Mouse (Mus musculus) frontal cortex, postnatal 25 days (tissue): Measurements from ENCODE around the gene Fbp1.
"Not testable (repeated sequence)": the region's sequence is repeated elsewhere in the genome, so short reads cannot be mapped to it uniquely, and the experiment has no call there.

Source experiments
- DNase-seq, 2 experiments: peaks; one replicate each; pipeline ENCODE4 v3.0.0; 2022; ENCODE audit warnings: low spot score in 2 of 2

The Fbp1 gene

DNA sequence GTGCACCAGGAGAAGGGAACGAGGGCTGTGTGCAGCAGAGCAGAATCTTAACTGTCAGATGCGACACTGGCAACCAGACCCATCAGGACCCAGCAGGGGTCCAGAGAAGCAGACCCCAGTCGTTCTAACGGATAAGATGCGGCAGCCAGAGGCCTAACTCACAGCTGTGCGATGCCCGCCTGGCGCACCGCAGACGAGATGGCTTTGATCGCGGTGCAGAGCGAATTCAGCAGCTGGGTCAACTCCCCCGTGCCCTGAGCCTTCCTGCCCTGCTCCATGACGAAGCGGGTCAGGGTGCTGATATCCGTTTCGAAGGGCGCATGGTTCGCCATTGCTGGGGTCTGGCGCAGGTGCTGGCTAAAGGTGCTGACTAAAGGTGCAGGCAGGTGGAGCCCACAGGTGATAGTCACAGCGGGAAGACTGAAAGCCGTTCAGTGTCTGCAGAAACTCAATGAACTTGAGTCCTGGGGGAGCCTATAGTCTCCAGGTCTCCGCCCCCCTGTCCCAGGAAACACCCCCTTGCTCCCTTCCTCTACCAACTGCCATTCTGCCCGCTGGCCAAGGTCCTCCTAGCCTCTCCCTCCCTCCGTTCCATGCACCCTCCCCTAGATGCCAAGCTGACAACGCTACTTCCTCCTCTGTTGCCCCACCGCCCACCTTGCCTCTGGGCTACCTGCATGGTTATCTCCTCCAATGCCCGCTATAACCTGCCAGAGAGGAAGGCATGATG, at the start of gene Fbp1:
Fbp1 (minus strand) TSS at position 571 of the 730 bp plus-strand sequence.
- no peak for DNase-seq

DNA sequence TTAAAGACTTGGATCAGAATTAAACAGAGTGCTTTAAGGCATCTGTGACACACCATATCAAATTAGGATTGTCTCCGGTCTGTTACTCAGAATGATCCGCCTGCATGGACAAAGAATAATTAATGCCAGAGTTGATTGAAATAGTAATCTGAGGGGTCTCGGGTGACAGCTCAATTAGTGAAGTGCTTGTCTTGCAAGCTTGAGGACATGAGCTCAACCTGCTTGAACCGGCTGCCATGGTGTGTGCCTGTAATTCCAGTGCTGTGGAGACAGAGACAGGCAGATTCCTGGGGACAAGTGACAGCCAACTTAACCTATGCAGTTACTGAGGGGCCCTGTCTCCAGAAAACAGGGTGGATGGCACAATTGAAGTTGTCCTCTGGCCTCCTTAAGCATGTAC, 44.4 kb upstream of the Fbp1 start:
- no peak for DNase-seq

DNA sequence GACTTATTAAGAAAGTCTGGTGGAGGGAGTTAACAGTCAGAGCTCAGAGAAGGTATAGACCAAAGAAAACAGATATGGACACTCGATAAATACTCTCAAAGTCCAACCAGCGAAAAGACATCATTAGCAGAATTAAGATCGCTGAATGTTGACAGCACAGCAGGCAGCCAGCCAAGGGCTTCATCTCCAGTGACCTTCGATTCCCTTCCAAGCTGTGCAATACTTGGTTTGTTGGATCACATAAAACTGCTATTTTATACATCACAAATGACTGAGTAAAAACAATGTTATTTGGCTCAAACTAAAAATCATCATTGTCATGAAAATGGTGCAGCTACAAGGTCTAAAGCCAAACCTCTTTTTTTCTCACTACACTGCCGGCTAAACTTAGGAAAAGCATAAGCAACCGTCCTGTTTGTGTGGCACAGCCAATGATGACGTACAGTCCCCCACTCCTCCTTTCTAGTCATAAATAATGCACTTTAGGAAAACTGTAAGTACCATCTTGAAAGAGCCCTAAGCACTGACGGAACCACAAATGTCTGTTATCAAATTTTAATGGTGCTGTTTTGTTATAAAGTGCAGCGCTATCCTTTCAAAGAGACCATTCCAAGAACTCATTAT, 41.8 kb upstream of the Fbp1 start:
- no peak for DNase-seq

DNA sequence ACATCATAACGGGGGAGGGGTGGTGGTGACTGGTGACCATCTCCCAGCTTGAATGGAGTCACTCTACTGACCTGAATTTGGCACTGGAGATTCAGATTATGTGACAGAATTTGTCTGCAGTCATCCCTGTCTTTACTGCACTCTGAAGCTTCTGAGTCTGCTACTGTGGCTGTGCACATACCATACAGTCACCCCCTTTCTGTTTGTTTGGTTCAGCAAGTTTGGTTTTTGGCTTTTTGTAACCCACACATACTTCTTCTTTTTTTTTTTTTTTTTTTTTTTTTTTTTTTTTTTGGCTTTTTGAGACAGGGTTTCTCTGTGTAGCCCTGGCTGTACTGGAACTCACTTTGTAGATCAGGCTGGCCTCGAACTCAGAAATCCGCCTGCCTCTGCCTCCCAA, 41.1 kb upstream of the Fbp1 start:
- DNase-seq = not testable (repeated sequence)

DNA sequence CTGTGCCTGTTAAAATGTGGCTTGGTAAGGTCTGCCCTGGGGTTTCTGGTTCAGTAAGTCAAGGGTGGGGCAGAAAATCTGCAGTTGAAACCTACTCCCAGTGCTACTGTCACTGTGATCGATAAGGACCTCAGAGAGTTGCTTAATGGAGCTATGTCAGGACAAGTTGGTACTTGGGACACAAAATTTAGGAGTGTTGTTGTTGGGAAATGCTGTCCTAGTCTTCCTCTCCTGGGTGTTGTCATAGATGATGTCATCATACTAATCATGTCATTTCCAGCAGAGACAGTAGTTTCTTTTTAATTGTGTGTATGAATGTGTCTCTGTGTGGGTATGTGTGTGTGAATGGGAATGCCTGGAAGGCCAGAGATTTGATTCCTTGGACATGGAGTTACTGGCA, 39.4 kb upstream of the Fbp1 start:
- no peak for DNase-seq

DNA sequence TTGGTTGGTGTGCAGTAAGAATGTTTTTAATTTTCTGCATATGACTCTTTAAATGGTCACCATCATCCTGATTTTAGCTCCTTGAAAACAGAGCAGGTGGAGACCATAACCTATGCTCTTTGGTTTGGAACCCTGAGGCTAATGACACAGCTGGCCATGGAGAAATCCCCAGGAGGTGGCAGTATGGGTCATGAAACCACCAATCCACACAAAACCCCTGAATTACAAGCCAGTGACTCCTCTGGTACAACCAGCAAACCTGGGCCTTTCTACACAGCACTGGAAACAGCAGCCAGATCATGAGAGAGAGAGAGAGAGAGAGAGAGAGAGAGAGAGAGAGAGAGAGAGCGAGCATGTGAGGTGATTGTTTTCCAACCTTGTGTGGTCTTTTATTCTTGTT, 38.4 kb upstream of the Fbp1 start:
- no peak for DNase-seq

DNA sequence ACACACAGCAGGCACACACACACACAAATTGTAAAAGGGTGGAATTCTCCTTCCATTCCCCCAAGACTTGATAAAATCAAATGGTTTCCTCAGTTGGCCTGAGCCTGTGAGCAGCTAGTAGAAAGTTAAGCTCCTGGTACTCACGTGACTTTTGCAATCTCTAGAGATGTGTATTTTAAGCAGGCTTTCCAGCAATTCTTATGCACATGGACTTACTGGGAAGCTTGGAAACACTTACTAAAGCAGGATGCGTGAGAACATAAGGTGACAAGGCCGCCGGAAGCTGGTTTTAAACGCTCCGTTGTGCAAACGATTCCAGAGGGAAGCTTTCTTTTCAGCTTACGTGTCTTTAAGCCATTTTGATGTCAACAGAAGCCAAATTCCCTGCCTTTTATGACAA, 35.1 kb upstream of the Fbp1 start:
- no peak for DNase-seq

DNA sequence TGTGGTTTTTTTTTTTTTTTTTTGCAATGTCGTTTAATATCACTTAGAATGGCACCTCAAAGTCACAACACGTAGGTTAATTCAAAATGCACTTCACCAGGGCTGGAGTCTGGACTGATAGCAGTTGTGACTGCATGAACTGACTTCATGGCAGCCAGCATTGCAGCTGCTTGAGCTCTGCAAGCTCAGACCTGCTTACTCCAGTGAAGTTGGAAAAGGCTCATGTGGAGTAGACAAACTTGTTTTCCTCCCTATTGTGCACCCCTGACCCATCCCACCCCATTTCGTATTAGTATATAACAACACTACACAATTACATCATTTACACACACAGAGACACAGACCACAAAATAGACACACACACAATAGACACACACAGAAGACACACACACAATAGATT, 34.6 kb upstream of the Fbp1 start:
- no peak for DNase-seq

DNA sequence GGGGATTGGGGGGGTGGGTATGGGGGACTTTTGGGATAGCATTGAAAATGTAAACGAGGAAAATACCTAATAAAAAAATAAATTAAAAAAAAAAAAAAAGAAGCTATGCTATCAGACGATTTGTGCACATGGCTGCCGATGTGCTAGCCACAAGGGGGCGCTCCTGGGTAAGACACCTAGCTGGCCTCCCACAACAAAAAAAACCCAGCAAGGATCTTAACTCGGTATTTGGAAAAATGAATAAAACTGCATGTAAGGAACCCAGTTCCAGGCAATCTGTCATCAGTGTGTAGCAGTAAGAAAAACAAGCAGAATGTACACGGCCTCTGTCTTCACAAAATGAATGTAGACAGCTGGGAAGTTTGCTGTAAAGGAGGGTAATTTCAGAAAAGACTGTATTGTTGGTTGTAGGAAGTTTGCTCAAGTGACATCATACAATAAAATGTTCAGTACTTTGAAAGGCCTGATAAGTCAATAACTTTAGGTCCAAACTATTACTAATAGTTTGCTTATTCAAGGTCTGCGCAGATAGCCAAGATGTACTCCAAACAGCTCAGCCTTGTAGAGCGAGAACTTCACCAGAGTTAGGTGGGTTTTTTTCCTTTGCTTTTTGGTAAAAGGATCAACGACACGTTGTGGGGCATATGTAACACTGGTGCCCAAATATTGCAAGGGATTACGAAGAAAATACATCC, 31.7 kb upstream of the Fbp1 start:
- peak; percentile 60 to 72 for DNase-seq

DNA sequence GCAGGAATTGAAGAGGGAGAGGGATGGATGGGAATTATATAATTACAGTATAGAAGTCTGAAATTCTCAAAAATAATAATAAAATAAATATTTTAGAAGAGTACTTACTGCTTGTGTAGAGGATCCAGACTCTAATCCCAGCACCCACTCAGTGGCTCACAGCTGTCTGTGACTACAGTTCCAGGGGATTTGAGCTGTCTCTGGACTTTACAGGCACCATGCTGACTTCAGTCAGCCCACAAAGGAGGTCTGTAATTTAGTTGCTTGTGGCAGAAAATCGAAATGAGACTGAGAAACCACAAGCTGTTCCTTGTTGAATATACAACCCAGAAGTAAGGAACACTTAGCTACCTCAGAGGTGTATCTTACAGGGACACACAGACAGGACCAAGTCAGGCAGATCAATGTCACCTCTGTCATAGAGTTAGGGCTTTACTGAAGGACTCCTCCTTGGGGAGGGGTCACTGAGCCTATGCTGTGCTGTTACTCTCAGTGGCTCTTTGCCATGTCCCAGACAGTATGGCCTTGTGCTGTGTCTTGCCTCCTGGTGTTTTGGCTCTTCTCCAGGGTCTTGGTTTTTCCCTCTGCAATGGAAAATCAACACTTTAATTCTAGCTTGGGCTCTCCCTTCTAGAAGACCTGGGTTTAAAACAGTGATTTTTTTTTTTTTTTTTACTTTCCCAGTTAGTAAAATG, 29.5 kb upstream of the Fbp1 start:
- DNase-seq = no peak

DNA sequence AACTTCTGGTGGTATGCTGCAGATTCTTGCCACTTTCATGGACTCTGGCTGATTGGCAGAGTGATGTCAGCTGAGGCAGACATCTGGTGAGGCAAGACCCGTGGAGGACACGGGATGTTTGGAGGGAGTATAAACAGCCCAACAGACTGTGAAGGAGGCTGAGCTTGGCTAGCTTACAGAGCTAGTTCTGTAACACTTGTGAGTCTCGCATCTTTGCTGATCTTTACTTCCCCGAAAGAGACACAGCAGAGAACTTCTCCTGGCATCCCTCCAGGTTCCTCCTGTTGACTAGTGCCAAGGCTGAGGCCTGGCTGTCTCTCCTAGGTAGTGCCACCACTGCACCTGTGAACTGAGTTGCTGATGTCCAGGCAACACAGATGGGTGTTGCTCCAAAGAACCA, 28.6 kb upstream of the Fbp1 start:
- no peak for DNase-seq

DNA sequence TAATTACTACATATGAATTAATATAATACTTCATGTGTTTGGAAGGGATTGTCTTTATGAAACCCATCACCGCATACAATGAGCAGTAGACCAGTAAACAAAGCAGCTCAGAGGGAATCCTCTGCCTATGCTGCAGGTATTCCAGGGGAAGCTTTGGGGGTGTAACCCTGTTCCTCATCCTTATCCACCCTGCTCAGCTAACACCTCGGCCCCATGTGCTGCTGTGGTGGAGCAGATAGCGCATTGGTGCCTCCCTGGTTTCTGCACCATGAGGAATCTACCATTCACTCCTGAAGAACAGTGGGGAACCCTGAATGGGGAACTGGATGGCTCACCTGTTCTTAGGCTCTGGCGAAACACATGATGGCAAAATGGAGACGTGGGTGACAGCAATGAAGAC, 23.5 kb upstream of the Fbp1 start:
- no peak for DNase-seq

DNA sequence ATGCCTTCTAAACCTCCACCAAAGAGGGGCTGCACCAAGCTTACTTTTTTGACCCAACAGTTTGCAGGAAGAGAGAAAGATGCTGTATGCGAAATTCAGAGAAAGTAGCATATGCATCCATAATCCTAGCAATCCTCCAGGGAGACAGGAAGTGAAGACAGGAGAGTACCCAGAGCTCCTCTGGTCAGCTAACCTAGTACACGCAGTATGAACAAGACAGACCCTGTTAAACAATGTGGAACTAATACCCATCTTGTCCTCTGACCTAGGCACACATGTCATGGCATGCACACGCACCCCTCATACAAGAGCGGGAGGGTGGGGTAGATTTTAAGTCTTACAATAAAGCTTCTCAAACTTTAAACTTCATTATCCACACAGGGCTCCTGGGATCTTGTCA, 22.1 kb upstream of the Fbp1 start:
- DNase-seq = no peak

DNA sequence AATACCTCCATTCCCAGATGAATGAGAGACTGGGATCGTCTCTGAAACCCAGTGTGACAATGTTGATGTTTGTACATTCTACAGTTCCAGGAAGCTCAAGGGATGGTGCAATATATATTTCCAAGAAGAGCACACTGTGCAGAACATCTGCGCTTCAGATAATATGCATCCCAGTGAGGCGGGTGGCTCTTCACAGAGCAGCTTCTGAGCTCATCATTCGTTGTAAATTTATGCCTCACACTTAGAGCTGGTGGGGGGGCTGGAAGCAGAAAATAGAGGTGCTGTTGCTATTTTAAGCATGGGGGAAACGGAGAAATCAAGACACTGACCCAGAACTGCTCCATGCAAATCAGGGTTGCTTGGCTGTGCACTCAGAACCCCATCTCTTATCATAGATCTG, 21.7 kb upstream of the Fbp1 start:
- peak in 1 of 2 experiments; percentile 35 for DNase-seq

DNA sequence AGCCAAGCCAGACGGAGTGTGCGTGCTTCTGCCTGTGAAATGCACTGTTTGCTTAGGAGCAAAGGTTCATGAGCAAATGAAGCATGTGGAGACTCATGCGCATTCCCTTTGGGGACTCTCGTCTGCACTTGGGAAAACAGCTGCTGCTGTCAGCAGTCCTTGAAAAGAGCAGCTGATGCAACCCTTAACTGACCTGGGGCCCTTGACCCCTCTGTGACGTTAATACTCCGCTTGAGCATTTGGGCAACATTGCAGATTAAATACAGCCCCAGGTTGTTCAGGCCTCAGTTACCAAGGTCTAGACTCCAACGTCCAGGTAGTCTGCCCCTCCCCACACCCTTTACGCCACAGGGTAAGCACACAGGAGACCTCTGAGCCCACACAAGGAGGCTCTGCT, 20.1 kb upstream of the Fbp1 start:
- DNase-seq = no peak

DNA sequence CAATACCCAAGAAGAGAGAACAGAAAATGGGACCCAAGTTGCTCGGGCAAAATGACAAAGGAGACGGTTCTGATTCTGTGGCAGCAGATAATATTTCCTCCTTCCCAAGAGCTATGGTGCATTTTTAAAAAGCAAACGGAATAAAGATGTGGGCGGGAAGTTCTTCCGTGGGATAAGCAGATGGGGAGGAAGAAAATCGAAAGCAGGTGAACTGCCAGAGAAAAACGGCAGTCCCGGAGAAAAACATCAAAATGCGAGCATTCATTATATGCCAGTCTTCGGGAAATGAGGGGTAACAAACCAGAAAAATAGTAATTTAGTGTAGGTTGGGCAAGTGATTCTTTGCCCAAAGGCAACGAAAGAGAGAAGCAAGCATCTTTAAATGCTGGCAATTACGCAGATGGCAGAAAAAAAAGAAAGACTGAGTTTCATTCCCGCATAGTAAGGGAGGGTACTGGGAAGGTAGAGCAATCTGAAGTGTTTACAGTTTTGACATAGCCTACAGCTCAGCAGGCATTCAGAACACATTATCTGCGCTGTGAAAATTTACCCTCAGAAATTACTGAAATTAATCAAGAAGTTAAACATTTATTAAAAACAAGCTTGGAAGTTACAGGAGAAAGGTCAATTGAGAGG, 19.6 kb upstream of the Fbp1 start:
- no peak for DNase-seq

DNA sequence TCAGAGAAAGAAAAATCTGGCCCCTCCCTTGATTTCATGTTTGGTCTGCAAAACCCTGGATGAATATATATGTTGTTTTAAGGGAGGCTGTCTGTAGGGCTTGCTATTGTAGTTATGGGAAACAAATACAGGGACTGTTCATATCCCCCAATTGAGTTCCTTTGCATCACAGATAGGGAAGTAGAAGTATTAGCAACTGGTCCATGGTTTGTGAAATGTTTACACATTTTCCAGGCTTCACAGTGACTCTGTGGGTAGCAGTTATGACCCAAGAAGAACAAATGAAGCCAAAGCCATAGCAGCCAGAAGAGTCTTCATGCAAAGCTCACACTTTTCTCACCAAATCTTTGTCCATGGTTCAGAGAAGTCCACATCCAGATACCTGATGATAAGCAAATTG, 13.1 kb upstream of the Fbp1 start:
- no peak for DNase-seq

DNA sequence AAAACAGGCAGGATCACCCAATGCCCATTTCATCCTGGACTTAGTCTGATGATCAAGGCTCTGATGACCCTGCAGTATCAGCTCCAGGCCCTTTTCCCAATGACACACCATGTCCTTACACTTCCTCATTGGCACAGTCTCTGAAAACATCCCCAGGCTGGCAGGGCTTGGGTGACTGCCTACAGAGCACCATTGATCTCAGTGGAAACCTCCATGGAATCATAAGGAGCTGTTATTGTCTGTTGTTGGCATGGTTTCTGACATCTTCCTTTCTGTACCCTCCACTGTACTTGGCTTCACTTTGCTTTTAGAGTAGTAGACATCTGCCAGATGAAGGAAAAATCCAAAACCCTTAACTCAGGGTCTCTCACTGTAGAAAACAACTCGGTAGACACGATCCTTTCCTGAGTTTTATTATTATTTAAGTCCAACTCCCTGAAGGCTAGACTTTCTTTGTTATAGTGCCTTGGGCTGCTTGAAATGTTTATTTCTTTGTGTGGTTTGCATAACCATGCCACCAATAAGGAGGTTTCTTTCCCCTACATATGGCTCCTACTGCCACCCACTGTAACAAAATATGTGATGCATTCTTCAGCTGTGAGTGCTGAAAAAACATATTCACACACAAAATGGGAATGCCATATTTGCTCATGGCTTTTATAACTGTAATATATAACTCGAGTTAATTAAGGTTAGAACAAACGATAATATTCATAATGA, 10.0 kb upstream of the Fbp1 start:
- no peak for DNase-seq

DNA sequence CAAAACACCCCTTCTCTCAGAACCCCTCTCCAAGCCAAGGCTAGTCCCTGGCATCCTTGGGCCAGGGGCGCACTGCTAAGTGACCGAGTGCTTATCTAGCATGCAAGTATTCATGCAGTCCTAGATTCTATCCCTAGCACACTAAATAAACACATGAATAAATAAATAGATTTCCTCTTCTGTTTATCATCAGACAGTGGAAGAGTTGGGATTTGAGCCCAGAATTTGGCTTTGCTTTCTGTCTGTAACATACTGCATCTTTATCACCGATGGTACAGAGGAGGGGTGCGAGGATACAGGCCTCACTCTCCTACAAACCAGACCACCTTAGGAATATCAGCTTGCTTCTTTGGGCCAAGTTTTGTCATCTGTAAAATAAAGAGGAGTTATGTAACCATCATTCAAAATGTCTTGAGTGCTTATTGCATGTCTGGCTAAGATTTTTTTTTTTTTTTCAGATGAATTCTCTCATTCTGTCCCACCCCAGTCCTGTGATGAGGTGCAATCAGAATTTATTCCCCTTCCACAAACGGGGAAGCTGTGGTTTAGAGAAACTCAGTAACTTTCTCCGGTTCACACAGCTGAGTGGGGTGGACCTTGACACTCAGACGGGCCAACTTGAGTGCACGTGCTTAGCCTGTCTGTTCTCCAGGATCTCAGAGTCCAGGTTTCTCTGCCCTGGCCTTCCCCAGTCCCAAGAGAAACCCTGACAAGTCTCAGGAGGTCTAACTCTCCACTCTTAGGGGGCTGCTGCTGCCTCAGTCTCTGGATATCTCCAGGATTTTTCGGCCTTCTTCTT, 5.2 kb upstream of the Fbp1 start:
- no peak for DNase-seq

DNA sequence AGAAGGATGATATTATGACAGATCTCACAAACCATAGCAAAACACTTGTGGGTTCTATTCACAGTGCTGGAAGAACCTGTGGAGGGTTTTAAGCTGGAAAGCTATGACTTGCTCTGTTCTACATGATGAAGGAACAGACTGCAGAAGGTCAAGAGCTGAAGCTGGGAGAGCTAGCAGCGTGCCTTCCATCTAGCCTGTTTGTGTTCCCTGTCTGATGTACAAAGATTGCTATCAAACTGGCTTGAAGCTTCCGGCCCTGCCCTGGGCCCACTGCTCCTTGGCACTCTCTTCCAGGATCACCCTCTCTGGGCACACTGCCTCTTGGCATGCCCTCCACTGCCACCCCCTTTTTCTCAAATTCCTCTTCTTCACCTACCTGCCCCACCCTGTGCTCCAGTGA, 1.2 kb upstream of the Fbp1 start:
- no peak for DNase-seq

DNA sequence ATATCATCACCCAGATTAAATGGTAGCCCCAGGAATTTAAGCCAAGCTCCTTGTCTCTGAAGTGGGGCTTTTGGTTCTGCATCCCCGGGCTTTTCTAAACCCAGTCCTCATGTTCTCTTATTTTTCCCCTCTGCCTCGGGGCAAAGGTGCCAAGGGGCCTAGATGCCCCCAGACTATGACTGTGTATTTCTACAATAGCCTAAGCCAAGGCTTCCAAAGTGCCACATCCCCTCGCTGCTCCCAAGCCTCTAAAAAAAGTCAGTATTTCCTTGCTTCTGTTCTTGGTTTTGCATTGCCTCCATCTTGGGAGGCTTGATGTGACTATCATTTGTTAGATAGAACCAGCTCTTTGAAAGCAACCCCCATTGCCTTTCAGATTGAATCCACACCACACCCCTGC, 3.5 kb downstream of the Fbp1 start:
- no peak for DNase-seq
